Mouse (Mus musculus) megakaryocyte, adult 5-6 weeks (primary cell): Measurements from ENCODE around the gene Fam189a1. TPM values are rescaled to one million over a fixed set of nuclear protein-coding genes. Genes with fewer than 3 reads are reported as not detected.

Source experiments
- ATAC-seq: 2 replicates; pipeline ENCODE4 v1.8.0; 2016; ENCODE audit warnings: mild to moderate bottlenecking, inconsistent platforms; ENCODE audit not compliant: poor library complexity, severe bottlenecking
- total RNA-seq, 2 experiments: library from RNA; stranded (forward) in 1 of 2; stranded (reverse) in 1 of 2; fragments of 153-499, 151-499 nt in 1 of 2; fragments of 221-1000, 200-1000 nt in 1 of 2; gene quantifications; 2 replicates each; pipeline versions ENCODE4 v1.2.3 to v1.2.4; 2015 to 2017

Gene Fam189a1
- total RNA-seq, 2 experiments from 2014 or later: 0.07 TPM; not detected in 1

DNA sequence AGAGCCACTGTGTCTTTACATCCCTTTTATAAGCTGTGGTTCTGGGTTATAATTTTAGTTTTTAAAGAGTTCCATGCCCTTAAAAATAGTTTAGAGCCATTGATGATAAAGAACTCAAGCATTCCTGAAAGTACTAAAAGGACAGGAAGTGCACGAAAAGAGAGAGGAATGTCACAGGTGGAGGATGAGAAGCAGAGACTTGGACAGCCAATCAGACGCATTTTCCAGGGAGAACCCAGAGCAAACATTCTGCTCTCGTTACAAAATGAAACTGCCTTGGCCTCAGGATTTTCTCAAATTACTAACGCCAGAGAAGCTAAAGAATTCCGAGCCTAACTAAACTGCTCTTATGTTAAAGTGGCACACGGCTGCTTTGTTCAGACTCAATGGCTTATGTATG lies 197.3 kb downstream of the Fam189a1 start:
- ATAC-seq: no peak

DNA sequence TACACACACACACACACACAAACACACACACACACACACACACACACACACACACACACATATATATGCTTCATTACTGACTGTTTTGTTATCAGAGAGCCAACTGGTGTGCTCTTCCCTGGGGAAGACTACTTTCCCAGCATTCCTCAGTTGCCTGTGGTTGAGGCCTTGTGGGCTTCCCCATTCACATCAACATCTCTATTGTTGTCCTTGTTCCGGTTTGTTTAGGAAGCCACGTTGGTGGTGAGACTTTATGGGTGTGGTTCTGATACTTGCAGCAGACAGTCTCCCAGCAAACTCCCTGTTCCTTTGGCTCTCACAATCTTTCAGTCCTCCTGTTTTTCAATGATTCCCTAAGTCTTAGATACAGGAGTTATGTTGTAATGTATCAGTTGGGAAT lies 204.2 kb downstream of the Fam189a1 start:
- ATAC-seq: no peak

DNA sequence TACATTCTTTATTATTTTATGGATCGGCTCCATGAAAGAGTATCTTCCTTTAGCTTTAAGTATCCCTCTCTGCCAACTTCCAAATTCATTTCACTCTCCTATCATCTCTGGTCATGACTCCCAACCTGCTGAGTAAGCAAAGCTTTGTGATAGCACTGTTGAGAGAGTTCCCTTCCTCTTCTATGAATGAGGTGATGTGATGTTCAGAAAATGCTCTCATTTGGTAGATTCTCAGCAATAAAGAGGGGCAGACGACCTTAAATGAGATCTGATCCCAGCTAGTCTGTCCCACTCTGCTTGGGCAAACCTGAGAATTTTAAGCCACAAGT lies 205.6 kb downstream of the Fam189a1 start:
- no peak for ATAC-seq

DNA sequence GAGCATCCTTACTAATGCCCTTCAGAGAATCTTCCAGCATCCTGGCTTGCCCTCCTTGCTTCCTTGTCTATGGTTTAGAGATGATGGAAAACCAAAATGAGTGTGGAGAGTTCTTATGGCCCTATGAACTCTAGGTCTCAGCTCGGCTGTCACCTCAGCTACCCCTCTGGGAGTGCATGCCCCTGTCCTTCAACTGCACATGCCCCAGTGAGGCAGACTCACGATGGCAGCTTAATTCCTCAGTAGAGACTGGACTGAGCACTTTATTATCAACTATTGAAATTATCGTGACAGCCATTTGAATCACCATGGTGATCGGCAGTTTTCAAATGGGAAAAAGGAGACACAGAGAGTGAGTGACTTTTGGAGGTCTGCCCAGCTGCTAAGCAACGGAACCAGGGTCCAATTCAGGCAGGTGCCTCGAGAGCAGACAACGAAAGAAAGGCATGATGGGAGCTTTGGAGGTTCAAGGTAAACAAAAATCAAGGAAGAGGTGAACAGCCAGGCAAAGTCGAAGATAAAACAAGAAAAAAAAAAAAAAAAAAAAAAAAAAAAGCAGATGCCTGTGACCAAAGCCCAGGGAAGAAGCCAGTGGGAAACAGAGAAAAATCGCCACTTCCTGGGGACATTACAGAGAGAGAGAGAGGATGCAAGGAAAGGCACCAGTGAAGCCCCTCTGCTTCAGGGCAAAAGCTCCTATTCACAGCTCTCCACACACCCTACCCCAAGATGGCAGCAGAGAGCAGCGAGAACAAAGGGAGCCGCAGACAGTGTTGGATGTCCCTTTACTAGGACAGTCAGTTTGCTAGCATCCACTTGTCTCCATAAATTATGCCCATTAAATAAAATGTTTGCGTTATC lies 206.2 kb downstream of the Fam189a1 start:
- no peak for ATAC-seq

DNA sequence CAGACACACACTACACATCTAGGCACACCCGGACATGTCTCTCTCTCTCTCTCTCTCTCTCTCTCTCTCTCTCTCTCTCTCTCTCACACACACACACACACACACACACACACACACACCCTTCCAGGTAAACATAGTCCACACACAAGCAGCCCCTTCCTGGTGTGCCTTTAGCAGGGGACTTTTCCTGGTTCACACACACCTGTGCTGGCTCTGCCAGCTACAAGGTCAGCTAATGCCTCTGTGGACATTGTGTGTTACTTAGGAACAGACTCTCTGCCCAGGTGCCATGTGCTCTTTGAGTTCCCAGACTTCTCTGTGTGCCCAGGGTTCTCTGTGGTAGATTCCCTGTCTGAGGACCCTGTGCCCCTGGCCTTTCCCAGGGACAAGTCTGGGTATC lies 206.9 kb downstream of the Fam189a1 start:
- no peak for ATAC-seq

DNA sequence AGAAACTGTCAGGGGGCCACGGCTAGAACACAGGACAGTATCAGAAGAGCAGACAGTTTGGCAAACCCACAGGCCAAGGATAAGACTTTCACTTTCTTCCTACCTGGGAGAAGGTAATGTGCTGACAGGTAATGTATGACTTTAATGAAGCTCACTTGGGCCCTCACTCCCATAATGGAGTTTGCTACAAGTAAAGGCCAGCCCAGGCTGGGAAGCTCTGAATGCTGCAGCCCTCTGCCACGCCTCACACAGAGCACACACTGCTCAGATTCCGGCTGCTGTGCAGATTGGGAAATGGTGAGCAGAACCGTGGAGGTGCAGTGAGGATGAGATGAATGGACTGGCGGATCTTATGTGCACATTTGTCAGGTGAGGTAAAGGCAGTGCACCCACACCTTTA lies 211.7 kb downstream of the Fam189a1 start:
- ATAC-seq: no peak

DNA sequence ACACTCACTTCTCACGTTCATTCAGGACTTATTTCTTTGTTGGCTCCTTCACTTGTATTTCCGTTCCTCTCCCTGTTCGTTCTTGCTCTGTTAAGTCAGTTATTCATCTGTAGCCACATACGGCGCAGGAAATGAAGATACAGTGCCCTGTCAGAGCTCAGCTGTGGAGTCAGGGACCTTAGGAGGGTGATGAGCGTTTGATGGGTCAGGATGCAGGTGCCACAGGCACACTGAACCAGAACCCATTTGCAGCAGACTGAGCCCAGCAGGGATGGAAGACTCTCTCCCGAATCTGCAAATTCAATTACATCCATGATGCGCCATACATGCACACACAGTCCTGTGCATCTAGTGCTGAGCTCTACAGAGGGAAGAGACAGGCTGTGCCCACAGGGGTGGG lies 212.2 kb downstream of the Fam189a1 start:
- ATAC-seq: no peak

DNA sequence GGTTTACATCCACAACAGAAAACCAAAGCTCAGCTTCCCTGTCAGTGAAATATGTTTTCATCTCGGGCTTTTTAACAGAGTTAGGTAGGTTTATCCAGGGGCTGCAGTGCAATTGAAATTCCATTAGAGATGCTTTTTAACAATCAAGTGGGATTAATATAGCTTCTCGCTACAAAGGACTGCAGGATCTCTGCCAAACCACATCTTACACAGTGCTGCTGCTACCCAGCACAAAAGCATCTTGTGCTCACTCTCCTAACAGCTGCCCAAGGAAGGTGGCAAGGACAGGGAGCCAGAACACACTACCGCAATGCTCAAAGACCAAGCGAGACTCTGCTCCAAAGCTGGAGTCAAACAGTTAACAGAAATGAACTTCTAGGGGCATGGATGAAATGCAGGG lies 219.4 kb downstream of the Fam189a1 start:
- no peak for ATAC-seq

DNA sequence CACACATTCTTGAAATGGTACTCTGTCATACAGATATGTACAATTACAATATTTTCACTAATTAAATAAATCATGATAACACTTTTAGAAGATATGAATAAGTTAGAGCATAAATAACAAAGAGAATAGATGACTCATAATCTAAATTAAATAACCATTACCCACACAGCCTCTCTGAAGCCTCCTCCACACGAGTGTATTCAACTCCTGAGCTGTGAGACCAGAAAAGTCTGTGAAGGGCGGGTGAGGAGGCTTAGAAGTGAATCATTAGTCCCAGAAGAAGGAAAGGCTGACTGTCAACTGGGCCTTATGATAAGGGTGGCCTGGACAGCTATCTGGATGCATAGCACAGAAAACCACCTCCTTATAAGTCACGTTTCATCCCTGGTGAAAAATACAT lies 222.3 kb downstream of the Fam189a1 start:
- ATAC-seq: no peak

DNA sequence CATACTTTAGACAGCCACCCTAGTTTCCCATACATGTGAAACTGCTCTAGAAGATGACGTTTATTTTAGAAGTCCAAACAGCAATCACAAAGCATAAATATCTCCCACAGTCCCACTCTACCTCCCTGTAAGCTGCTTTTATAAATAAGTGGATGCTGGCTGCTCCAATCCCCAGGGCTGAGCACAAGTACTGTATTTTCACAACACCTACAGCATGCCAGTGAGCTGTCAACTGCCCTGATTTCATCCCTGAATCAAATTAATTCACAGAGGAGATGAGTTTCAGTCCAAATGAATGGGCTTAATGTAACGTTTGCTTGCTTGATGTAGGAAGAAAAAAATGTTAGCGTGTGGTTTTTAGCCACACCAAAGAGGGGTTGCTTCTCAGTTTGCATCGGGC lies 225.4 kb downstream of the Fam189a1 start:
- ATAC-seq: no peak

DNA sequence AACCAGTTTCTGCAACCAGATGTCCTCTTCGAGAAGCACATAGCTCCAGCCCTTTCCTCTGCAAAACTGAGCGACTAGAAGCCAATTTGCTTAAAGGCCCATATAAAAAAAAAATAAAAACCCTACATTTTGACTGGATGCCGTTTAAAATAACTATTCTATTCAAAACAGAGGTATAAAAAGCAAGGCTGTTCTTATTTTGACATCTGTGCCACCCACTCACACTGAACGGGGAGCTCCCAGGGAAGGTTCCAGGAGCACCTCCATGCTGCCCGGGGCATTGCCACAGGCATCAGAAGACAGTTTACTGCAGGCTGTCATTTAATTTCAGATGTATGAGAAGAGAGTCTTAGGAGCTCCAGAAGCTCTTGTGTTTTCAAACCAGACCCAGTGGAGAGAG lies 232.5 kb downstream of the Fam189a1 start:
- no peak for ATAC-seq

DNA sequence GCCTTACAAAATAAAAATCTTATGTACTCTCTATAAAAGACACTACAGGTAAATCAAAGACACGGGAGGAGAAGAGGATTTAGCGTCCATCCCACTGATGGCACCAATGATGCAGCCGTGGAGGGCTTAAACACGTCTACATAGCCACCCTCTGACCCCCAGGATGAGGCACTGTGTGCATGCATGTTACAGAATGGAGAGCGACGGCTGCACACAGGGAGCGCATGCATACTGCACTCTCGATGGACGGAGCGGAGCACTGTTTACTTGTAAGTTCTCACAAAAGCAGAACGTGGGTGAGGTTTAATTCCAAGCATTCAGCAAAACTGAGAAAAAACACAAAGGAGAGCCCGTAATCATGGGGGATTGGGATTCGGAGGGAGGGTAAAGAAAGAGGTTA lies 235.2 kb downstream of the Fam189a1 start:
- ATAC-seq: no peak

DNA sequence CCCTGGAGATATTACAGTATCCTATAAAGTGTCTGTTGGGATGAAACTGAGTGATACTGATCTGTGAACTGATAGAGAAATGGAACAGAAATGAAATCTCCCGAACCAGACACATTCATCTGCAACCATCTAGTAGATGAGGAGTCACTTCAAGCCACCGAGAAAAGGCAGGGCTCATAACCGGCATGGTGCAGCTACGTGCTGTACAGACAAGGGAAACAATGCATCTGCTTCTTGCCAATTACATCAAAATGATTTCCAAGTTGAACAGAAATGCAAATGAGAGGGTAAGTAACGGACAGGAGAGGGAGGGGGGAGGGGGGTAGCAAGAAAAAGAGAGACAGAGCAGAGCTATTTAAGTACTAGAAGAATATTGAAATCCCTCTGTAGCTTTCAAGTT lies 235.6 kb downstream of the Fam189a1 start:
- ATAC-seq: no peak

DNA sequence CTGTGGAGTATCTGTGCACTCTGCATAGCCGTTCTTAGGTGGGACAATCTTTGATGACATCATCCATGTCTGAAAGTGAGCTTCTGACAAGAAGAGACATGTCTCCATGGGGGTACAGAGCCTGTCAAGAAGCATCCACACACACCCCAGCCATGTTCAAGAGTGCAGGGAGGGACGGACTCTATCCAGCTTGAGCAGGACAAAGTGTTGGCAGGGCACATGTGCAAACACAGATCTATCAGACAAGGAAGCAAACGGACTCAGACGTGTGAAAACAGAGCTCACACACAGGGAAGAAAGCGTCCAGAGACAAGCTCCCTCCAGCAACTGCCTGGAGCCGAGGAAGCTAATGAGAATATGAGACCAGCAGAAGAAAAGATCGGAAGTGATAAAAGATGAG lies 239.7 kb downstream of the Fam189a1 start:
- no peak for ATAC-seq

DNA sequence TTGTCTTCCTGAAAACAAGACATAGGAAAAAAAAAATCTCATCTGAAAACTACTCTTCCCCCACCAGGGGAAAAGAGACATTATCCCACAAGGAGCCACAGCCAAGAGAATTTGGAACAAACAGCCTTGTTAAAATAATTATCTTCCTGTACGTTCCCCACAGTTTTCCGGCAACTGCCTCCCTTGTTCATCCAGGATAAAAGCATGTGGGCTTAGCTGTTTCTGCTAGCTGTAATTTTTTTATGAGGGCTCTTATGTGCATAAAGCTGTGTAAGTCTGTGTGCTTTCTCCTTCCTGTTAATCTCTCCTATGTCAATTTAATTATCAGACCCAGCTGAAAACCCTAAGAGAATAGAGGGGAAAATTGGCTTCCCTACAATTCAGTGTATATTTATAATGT lies 241.2 kb downstream of the Fam189a1 start:
- no peak for ATAC-seq

DNA sequence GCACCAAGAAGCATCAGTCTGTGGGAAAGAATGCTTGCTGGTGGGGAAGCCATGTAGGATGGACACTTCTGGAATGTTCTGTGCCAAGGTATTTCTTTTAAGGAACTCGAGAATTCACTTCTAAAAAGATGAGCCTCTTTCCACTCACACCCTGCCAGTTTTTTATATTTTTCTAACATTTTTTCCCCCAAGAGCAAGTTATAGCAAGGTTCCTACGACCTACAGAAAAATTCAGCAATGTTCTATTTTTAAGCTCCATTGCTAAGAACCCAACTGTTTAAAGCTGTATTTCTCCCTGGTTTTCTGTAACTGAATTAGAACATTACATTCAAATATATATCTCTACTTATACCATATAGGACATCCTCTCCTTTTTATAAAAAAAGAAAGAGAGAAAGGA lies 244.4 kb downstream of the Fam189a1 start:
- no peak for ATAC-seq

DNA sequence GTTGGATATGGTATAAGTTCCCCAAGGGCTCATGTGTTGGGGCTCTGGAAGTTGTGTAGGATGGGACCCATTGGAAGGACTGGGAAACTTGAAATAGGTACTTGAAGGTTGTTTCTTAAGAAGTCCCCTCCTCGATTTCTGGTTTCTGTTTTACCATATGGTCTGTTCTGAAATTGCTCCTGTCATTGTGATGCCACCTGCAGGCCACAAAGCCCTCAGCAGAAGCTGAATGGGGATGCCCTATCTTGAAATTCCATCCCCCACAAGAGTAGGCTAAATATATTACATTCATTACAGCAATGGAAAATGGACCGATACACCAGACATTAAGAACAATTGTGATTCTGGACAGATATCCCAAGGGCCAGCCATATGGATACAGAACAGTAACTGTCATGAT lies 246.2 kb downstream of the Fam189a1 start:
- no peak for ATAC-seq

DNA sequence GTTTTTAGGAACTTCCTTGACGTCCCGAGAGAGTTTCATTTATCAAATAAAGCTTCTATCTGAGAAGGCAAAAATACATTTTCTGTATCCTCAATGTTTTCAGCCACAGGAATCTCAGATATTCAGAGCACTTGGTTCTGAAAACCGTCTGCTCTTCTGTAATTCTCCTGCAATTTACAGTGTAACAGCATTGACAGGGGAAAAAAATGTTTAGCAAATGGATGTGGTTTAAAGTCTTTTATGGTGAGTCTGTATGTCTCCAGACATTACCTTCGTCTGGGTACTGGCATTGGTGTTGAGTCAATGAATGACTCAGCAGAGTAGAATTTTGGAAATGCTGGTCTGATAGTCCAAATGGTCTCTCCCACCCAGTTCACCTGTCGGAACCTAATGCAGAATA lies 249.4 kb downstream of the Fam189a1 start:
- ATAC-seq: no peak

DNA sequence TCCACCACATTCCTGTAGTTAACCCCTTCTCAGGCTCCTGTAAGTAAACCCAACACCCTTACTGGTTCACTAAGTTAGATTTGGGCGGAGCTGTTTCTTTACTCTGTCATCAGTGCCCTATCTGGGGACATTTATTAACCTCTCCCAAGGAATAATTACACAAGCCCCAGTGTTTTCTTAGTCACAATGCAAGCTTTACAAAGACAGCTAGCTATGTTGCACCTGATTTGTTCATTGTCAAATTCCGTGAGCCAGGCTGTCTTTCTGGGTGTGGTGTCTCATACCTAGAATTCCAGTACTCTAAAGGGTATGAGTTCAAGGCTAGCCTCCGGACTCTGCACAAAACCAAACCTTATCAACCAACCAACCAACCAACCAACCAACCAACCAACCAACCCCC lies 250.9 kb downstream of the Fam189a1 start:
- ATAC-seq: no peak

DNA sequence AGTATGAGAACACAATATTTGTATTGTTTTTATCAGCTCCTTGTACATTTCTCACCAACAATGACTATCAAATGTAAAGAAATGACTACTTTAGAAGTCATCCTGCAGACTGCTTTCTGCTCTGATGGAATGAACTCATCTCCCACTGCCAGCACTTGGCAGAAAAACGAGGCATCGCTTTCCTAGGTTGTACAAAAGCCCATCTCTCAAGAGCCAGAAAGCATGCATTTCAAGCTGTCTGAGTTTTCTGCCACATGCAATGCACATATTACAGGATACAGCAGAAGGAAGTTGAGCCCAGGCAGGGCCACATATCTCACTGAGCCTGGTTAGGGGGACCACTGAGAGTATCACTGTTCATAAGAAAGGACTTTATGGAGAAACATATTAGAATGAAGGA lies 256.1 kb downstream of the Fam189a1 start:
- ATAC-seq: no peak

DNA sequence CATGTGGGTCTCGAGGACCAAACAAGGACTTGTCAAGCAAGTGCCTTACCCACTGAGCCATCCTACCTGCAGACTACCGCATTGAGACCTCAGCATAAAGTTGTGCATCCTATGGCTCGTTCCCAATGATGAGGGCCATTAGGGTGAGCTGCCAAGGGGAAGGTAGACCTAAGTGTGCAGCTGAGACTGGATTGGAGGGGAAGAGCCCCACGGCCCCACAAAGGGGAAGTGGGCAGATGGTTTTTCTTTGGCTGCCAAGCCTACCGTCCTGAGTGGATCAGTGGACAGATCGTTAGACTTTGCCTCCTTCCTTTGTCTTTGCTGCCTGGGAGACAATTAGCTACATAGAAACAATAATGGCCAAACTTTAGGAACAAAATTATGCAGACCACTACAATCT lies 259.8 kb downstream of the Fam189a1 start:
- ATAC-seq: no peak

DNA sequence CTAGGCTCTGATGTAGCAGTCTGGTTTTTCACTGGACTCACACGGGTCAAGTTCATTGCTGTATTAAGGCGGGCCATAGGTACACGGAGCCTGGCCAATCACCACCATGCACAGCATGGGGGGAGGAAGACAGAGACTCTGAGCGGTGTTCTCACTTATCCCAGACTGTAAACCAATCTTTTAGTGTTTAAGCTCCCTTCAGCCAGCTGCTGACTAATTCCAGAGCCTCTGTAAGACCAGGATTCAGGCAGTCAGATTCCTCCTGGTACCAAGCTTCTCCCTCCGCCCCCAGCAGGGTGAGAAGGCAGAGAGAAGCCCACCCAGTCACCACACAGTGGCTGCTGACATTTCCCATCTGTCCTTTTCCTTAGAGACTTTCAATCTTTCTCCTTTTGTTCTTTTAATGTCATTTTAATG lies 260.7 kb downstream of the Fam189a1 start:
- ATAC-seq: no peak

DNA sequence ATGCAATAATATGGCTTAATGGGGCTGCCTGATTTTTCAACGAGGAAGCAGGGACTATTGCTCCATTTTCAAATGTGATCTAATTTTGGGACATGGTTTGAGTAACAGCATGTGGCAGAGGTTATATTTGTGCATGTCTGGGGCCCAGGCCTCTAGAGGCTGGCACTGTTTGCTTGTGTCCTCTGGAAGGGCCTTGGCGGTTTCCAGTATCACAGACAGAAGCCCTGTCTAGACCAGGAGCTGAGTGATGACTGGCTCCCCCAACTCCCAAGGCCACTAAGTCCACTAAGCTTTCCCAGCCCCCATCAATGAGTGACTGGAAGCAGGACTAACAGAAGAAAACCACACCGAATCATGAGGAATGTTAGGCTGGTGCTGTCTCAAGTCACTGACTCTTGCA lies 265.2 kb downstream of the Fam189a1 start:
- ATAC-seq: no peak
